Mouse (Mus musculus) liver, embryonic 13.5 days (tissue): ENCODE results near the gene Ctla2a. TPM values are rescaled to one million over a fixed set of nuclear protein-coding genes. Genes with fewer than 3 reads are reported as not detected.

Experiments
- polyA plus RNA-seq: library from polyadenylated mRNA; unstranded; fragments of >200 nt; fragmentation: Nextera tagmentation; extraction: Ambion mirVana; gene quantifications from 2 replicates; pipeline ENCODE4 v1.2.1, GENCODE M21; 2015

The Ctla2a gene
- polyA plus RNA-seq, 1 experiment from 2014 or later = 32.7 TPM

Other genes with a start within 250 kb of the Ctla2a start
- gene BC051665, start 150.3 kb downstream of the Ctla2a start, polyA plus RNA-seq = not detected in 2 replicates
- gene Ctsll3, start 133.8 kb downstream of the Ctla2a start, polyA plus RNA-seq = not detected in 2 replicates
- gene 4930486L24Rik, start 72.2 kb downstream of the Ctla2a start, polyA plus RNA-seq = 0.12 TPM in 1 of 2 replicates, not detected in the other
- 0.14 and 0.16 TPM in 2 replicates for gene Gm49392, start 39.7 kb downstream of the Ctla2a start, polyA plus RNA-seq
- 5.6 and 8.4 TPM in 2 replicates for gene Ctla2b, start 39.2 kb downstream of the Ctla2a start, polyA plus RNA-seq
- not detected in 2 replicates for gene Tpbpb, start 31.7 kb downstream of the Ctla2a start, polyA plus RNA-seq
- gene Gm49393, start 1.0 kb downstream of the Ctla2a start, polyA plus RNA-seq = not detected in 2 replicates
- gene Gm49391, start 54 bp downstream of the Ctla2a start, polyA plus RNA-seq = 2.2 and 3.9 TPM in 2 replicates
- gene Tpbpa, start 5.4 kb upstream of the Ctla2a start, polyA plus RNA-seq = not detected in 2 replicates
- gene Ctsj, start 69.3 kb upstream of the Ctla2a start, polyA plus RNA-seq = not detected in 2 replicates
- not detected in 2 replicates for gene Ctsq, start 104.0 kb upstream of the Ctla2a start, polyA plus RNA-seq
- not detected in 2 replicates for gene Ctsr, start 227.6 kb upstream of the Ctla2a start, polyA plus RNA-seq